Mouse (Mus musculus) adrenal gland, adult 18-20 months (tissue): ENCODE data around the gene Xpo6. TPM values are rescaled to one million over a fixed set of nuclear protein-coding genes. Genes with fewer than 3 reads are reported as not detected.
A peak's percentile ranks its signal among the peaks of the same experiment; 100 is the strongest.

Source experiments
- DNase-seq, 2 experiments: peaks; one replicate each; pipeline ENCODE4 v3.0.0; 2021 to 2022; ENCODE audit warnings: low spot score in 2 of 2
- total RNA-seq, 2 experiments: library from RNA; stranded (reverse); gene quantifications; 1 replicate in 1 of 2; 2 replicates in 1 of 2; pipeline ENCODE4 v1.2.3; 2021

Xpo6 gene
- total RNA-seq, 2 experiments from 2014 or later, result 80.9 to 99.4 TPM

DNA sequence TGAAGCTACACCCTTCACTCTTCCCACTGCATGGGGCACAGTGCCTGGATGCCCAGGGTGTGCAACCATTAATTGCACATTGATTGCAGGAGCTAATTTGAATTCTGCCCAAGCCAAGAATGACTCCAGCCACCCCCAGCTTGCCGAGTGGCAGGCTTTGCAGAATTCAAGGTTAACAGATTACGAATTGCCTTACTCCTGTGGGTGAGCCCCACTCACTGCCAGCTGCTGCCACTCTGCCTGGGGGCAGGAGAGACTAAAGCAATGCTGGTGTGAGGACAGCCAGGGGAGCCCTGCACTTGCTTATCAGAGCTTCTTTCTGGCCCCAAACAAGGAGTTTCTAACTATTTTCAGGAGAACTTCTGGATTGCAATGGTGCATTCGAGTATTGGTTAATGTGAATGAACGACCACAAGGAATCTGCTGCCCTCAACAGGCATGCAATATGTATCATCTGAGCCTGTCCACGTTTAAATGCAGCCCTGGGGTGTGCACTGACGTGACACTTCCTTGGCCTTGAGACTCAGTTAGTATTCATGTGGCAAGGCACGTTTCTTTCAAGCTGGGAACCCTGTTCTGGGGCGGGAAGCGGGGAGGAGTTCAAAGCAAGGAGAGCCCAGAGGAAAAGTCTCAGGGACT, 116.8 kb downstream of the Xpo6 start:
- peak in 1 of 2 experiments; percentile 41 for DNase-seq

- DNase-seq, result no peak
Observed at GRCm38 (mm10) chr7:126082286-126082741, 118.0 kb downstream of the Xpo6 start, which contains the start of gene Gsg1l. Gsg1l (minus strand) TSS chr7:126082411.

GRCm38 (mm10) chr7:126081727-126082285, 118.5 kb downstream of the Xpo6 start:
- DNase-seq, result peak; percentile 43 to 53

DNA sequence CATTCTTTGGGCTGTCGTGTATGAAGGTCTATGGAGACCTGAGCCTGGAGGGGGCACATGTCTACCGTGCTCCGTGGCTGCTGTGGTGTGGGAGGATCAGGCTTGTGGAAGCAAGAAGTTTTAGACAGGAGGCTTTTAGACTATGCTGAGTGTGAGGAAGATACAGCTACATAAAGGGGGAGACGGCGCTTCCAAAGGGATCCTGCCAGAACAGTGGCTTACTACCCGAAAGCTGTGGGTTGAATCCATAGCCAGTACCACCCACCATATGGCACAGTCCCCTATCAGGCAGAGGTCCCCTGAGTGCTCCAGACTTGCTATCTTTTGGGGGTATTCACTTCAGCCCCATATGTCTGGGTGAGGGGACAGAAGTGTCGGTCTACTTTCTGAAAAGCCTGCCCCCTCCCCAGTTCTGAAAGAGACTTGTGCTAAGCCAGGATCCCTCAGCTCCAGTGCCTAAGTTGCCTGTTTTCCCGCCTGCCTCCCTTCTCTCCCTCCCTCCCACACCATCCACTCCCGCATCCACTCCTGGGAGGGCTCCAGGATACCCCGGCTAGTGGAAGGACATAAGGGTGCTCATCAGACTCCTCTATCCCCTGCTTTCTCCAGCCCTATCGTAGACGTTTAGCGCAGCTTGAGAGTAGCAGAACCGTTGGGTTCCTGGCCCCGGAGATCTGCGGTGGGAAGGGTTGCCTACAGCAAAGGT, 119.2 kb downstream of the Xpo6 start:
- no peak for DNase-seq

DNA sequence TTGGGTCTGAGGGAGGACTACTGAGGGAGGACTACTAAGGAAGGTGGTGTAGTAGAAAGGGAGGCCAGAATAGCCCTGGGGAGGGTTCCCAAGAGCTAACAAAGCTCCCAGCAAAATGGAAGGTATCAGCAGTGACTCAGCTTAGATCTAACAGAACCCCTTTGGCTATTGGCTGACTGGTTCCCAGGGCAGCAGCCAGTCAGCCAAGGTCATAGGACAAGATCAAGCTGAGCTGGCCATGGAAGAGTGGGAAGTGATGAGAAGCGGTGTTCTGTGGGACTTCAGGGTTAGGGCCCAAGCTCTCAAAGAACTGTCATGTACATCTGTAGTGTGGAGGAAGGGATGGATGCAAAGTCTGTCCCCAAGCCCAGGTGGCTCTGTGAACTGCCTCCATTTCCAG, 123.4 kb downstream of the Xpo6 start:
- DNase-seq, result no peak

GRCm38 (mm10) chr7:126075058-126075457, 125.2 kb downstream of the Xpo6 start:
- DNase-seq, result no peak

GRCm38 (mm10) chr7:126070321-126070720, 130.0 kb downstream of the Xpo6 start:
- no peak for DNase-seq

GRCm38 (mm10) chr7:126066777-126067176, 133.5 kb downstream of the Xpo6 start:
- DNase-seq, result no peak

DNA sequence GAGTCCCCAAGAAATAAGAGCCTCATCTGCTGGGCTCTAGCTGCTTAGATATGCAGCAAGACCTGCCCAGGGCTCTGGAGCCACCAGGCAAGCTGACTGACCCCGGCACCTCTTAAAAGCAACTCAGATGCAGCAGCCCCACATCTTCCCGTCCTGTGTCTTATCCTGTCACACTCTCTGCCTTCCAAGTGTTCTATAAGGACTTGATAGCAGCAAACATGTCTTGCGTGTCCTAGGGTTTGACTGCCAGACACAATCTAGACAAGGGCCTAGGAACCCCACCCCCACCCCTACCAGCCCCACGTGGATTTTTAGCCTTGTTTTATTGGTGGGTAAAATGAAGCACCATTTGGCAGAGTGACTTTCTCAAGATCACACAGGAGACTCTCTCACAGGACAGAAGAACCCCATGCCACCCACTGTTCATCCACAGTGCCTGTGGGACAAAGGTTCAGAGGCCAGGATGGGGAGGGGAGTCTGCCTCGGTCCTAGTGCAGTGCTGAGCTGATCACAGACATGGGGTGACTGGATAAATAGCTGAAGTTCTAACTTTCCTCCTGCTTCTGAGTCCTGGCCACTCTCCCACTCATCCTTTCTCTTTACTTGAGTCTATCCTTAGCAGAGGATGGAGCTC, 134.9 kb downstream of the Xpo6 start:
- DNase-seq, result no peak

GRCm38 (mm10) chr7:126062228-126062627, 138.1 kb downstream of the Xpo6 start:
- DNase-seq, result no peak

- DNase-seq, result no peak
Observed at GRCm38 (mm10) chr7:126058918-126059317, 141.4 kb downstream of the Xpo6 start.

DNA sequence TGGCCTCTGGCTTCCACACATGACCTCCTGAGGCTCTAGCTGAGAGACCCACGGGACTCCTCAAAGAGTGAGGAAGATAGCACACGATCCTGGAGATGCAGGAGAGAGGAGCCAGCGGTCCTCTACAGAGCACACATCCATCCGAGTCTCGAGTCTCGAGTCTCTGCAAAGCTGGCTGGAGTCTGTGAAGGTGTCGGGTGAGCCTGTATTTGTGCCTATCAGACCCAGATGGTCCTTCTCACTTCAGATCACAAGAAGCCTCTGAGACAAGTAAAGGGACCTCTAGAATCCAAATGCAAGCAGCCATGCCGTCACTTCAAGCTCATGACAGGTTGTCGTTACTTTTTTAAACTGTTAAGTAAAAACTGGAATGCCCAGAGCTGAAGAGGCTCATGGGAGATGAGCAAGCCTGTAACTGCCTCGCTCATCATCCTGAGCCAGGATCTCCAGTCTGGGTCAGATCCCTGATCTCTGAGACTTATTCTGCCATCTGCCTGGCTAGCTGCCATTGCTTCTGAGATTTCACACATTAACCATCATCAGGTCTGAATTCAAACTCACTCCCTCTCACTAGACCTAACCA, 142.9 kb downstream of the Xpo6 start:
- DNase-seq, result no peak

DNA sequence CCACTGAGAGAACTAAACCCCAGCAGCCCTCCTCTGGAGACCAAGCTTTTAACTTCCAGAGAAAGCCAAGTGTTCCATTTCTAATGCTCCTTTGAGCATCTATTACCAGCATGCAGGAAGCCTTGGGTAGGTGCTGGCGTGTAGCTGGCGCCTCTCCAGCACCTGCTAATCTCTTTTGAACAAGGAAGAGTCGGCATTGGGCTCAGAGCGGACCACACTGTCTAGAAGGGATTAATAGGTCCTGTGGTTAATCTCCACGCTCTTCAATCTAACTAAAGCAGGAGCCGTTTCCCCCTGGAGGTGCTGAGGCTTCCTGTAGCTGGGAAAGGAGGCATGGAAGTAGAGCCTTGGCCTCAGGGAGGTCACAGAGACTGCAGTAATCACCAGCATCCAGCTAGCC, 145.7 kb downstream of the Xpo6 start:
- DNase-seq, result no peak

DNA sequence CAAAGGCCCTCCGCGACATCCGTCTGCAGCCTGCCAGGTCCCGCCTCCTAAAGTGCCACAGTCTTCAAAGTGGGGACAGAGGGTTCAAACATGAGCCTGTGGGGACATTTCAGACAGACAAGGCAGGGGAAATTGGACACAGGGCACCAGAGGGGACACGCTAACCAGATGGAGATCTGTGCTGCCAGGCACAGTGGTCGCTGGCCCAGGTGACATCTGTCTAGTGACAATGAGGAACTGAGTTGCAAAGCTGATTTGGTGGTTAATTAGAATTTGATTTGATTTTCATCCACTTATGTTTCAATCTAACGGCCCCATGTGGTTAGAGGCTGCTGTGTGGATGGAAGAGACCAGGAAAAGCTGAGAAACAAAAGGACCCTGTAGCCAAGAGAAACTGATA, 146.7 kb downstream of the Xpo6 start:
- DNase-seq, result no peak

DNA sequence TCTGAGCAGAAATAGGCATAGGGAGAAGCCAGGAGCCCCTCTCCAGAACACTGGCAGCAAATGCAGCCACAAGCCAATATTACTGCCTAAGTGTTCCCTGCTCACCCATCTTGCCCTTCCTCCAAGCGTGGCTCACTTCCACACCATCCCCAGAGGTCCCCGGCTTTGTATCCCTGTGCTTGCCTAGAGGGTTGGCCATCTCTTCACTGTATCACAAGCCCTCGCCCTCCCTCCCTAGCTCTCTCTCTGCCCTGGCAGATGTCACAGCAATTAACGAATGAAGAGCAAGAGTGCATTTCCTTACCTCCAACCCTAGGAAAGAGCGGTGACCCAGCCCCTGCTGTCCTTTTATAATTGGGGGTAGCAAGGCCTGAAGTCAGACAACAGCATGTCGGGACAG, 148.4 kb downstream of the Xpo6 start:
- DNase-seq, result no peak

Other genes starting within 250 kb of the Xpo6 start
- 10 to 100 TPM; 31.6 to 71.0 TPM for gene Gsg1l, start 118.1 kb downstream of the Xpo6 start, total RNA-seq
- 10 to 100 TPM; 46.2 to 99.7 TPM for gene Sbk1, start 72.1 kb upstream of the Xpo6 start, total RNA-seq
- 1 to 10 TPM in 1 of 2 experiments, under 1 TPM in 1; 0.70 to 1.4 TPM for gene Lat, start 169.1 kb upstream of the Xpo6 start, total RNA-seq
- 10 to 100 TPM; 38.2 to 44.1 TPM for gene Spns1, start 176.9 kb upstream of the Xpo6 start, total RNA-seq
- gene Nfatc2ip, start 196.2 kb upstream of the Xpo6 start, total RNA-seq, result 1 to 10 TPM; 5.1 to 6.0 TPM
- under 1 TPM; 0.19 to 0.50 TPM for gene Cd19, start 214.4 kb upstream of the Xpo6 start, total RNA-seq
- 10 to 100 TPM; 42.2 to 43.2 TPM for gene Rabep2, start 228.3 kb upstream of the Xpo6 start, total RNA-seq